Comparison of ENCODE assay signal across 13 mouse cellular contexts in genomic region chr2:167203505-167204166, GRCm38 (mm10). TPM values are rescaled to one million over a fixed set of nuclear protein-coding genes. Genes with fewer than 3 reads are reported as not detected.
DNase-seq lines count a peak whose midpoint lies in the region; ATAC-seq and TF ChIP-seq lines count a peak whose summit lies in the region.
"Had no signal": no experiment of that assay in that cellular context is flagged by ENCODE, and none has a peak within 500 bp of the region (broad histone marks: within the 10 kb centered on the region; RNA-seq: fewer than 3 reads in every experiment).

No protein-coding gene starts in this region.

- no peak for DNase-seq in heart, adult 2 months
- DNase-seq in heart, adult 8-10 months (ENCODE audit: low spot score): no peak
- DNase-seq in lung, embryonic 14.5 days: peak; percentile 22
- DNase-seq in lung, postnatal 14 days: no peak
- peak; percentile 34 for DNase-seq in ES-CJ7 (ENCODE audit: low read depth, low spot score)
- DNase-seq in retina, embryonic 14.5 days (ENCODE audit: low spot score): peak; percentile 47
- no peak for DNase-seq in cerebellum, adult 18-20 months
- DNase-seq: kidney, postnatal 4 days had no signal

- TF ChIP-seq CTCF in heart, adult 2 months (IDR thresholded peaks at IDR 0.05): peak; percentile 79
- peak; percentile 51 for TF ChIP-seq CTCF in lung, embryonic 14.5 days (IDR thresholded peaks at IDR 0.05; ENCODE audit: low read depth)

- TF ChIP-seq POLR2A in heart, adult 2 months (IDR thresholded peaks at IDR 0.05; ENCODE audit: insufficient read depth, low read depth, low read length): no peak

- no peaks in the 10 kb centered on the region for H3K36me3 ChIP-seq in heart, adult 2 months (ENCODE audit: control insufficient read depth, insufficient read depth, low read length)
- 0 out of 2 replicates have a peak, but pooled peaks cover 5% of the 10 kb centered on the region for H3K36me3 ChIP-seq in lung, embryonic 14.5 days (ENCODE audit: insufficient read depth)
- H3K36me3 ChIP-seq: neural tube, embryonic 12.5 days had no signal

- no peak overlapping the region for H3K9ac ChIP-seq in heart, adult 2 months (ENCODE audit: low read depth, low read length)
- H3K9ac ChIP-seq in lung, embryonic 14.5 days: no peak overlapping the region
- H3K9ac ChIP-seq: forebrain, embryonic 13.5 days; neural tube, embryonic 12.5 days had no signal

- no peak for TF ChIP-seq EP300 in heart, adult 2 months (IDR thresholded peaks at IDR 0.05; ENCODE audit: insufficient read depth, low read depth, low read length)

- no peaks in the 10 kb centered on the region for H3K79me2 ChIP-seq in heart, adult 2 months (replicated peaks; ENCODE audit: control insufficient read depth, insufficient read depth, low read length)

- H3K4me3 ChIP-seq in heart, adult 2 months: no peak overlapping the region
- no peak overlapping the region for H3K4me3 ChIP-seq in lung, embryonic 14.5 days (ENCODE audit: low read depth, low read length)
- H3K4me3 ChIP-seq: forebrain, embryonic 13.5 days; limb, embryonic 10.5 days; neural tube, embryonic 12.5 days had no signal

- WGBS in heart, adult 2 months: 77% methylated on average over 7 of the region's 7 CpGs
- WGBS in lung, embryonic 14.5 days: 73% methylated on average over 7 of the region's 7 CpGs

- no peaks in the 10 kb centered on the region for H3K9me3 ChIP-seq in lung, embryonic 14.5 days (ENCODE audit: low read depth, low read length)
- H3K9me3 ChIP-seq: forebrain, embryonic 13.5 days; limb, embryonic 10.5 days; neural tube, embryonic 12.5 days had no signal

- intact Hi-C loops in heart, adult 2 months (cut with DNase I): no loop called here

- no peaks in the 10 kb centered on the region for H3K27me3 ChIP-seq in heart, adult 2 months (ENCODE audit: control insufficient read depth, insufficient read depth, low read length)
- H3K27me3 ChIP-seq in lung, embryonic 14.5 days (ENCODE audit: insufficient read depth, low read length): no peaks in the 10 kb centered on the region
- H3K27me3 ChIP-seq: forebrain, embryonic 13.5 days; neural tube, embryonic 12.5 days had no signal

- ATAC-seq in lung, embryonic 14.5 days (ENCODE audit: insufficient read depth): no peak
- no peak for ATAC-seq in monocyte, adult 5-6 weeks (replicated peaks; ENCODE audit: insufficient number of reproducible peaks, low FRiP score, low TSS enrichment, poor library complexity, severe bottlenecking)
- ATAC-seq: forebrain, embryonic 13.5 days had no signal

- no peak overlapping the region for H3K4me2 ChIP-seq in lung, embryonic 14.5 days
- H3K4me2 ChIP-seq: forebrain, embryonic 13.5 days; neural tube, embryonic 12.5 days had no signal

- no peak overlapping the region for H3K27ac ChIP-seq in heart, adult 2 months
- no peak overlapping the region for H3K27ac ChIP-seq in lung, embryonic 14.5 days (ENCODE audit: low read depth)
- H3K27ac ChIP-seq: forebrain, embryonic 13.5 days; limb, embryonic 10.5 days; macrophage; neural tube, embryonic 12.5 days had no signal

- H3K4me1 ChIP-seq in heart, adult 2 months (ENCODE audit: control insufficient read depth, insufficient read depth, low read length): no peaks in the 10 kb centered on the region; the same call in 1 of the 2 replicates
- H3K4me1 ChIP-seq in lung, embryonic 14.5 days (ENCODE audit: insufficient read depth): no peaks in the 10 kb centered on the region

RNA-seq across cellular contexts. Expression of gene Kcnb1, which starts 13.7 kb away (rescaled TPM):
- total RNA-seq in heart, adult 2 months (2021): 10 to 100 TPM; 32.8 to 38.8 TPM
- 17.2 and 19.2 TPM in 2 replicates for polyA plus RNA-seq in heart, adult 2 months (2012; rRNA removed)
- 10 to 100 TPM; 33.9 to 43.8 (median 38.8) TPM for total RNA-seq in heart, adult 8-10 months (2022)
- 0.37 and 0.42 TPM in 2 replicates for polyA plus RNA-seq in lung, embryonic 14.5 days (2014; fragmentation: Nextera tagmentation; extraction: Ambion mirVana)
- 0.49 to 2.1 TPM (median 0.57 TPM) in 3 replicates for total RNA-seq in monocyte, adult 5-6 weeks (2017)

RNA-seq across cellular contexts. Expression of gene Ptgis, which starts 36.8 kb away (rescaled TPM):
- 10 to 100 TPM; 16.3 to 17.7 TPM for total RNA-seq in heart, adult 2 months (2021)
- 31.3 and 32.1 TPM in 2 replicates for polyA plus RNA-seq in heart, adult 2 months (2012; rRNA removed)
- total RNA-seq in heart, adult 8-10 months (2022): 10 to 100 TPM; 14.5 to 23.5 (median 16.9) TPM
- polyA plus RNA-seq in lung, embryonic 14.5 days (2014; fragmentation: Nextera tagmentation; extraction: Ambion mirVana): 16.0 and 18.6 TPM in 2 replicates
- not detected in 3 replicates for total RNA-seq in monocyte, adult 5-6 weeks (2017)
- polyA plus RNA-seq: macrophage had no signal

Comparison
In these comparisons a context has a peak if more than half of its experiments do, and no peak if none do; other contexts are left out.
1. DNase-seq: peak in lung, embryonic 14.5 days (single experiment), ES-CJ7 (single experiment) and retina, embryonic 14.5 days (single experiment); none in heart, adult 2 months (0 of 2), heart, adult 8-10 months (single experiment), lung, postnatal 14 days (single experiment) and cerebellum, adult 18-20 months (0 of 2).
2. RNA of gene Kcnb1, which starts 13.7 kb away (total RNA-seq): 33.9 to 43.8 TPM in heart, adult 8-10 months and 32.8 to 38.8 TPM in heart, adult 2 months; 0.49 to 2.1 TPM in monocyte, adult 5-6 weeks; every median in the first group is over 10 times any median in the second.
3. RNA of gene Ptgis, which starts 36.8 kb away (total RNA-seq): 16.3 to 17.7 TPM in heart, adult 2 months and 14.5 to 23.5 TPM in heart, adult 8-10 months; not detected in monocyte, adult 5-6 weeks; every median in the first group is over 10 times any median in the second.